Mouse (Mus musculus) E14TG2a.4 (cell line): ENCODE measurements around the gene Tldc2.

Experiments
- CTCF ChIP-seq: conservative IDR thresholded peaks from 2 replicates; pipeline ENCODE4 v1.5.1; 2014; ENCODE audit warnings: low read length
- POU5F1 ChIP-seq: IDR thresholded peaks from 2 replicates; pipeline ENCODE4 v1.6.1; 2014; ENCODE audit warnings: low read length, borderline replicate concordance

DNA sequence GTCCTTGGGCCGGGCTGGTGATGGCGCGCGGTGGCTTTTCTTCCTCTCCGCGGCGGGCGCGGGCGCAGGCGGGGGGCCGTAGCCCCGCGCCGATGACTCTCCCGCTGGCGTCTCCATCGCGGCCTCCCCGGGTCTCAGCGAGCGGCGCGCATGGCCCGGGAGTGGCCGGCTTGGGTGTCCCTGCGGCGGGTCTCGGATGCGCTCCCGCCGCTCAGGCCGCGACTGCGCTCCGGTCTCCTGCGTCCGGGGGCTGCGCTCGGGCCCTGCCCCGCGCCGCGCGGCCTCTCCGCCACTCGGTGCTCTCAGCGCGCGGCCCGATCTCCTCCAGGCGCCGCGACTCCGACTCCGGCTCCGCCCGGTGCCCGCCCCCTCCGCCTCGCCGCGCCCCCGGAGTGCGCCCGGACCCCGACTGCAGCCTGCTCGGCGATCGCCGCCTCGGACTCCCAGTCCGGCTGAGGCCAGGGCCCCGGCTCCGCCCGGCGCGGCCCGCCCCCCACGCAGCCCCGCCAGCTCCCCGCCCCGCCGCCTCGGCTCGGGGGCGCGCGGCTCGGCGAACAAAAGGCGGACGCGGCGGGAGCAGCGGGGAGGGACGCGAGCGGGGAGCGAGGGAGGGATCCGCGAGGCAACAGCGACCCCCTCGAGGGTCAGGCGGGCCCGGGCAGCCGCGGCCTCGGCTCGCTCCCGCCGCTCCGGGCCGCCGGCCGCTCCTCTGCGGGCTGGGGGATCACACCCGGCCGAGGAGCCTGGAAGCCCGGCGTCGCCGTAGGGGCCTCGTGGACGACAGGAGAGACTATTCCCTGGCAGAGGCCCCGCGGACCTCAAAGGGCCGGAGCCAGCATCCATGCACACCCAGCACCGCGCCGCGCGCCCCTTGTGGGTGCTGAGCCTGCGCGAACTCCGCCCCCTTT lies 7.8 kb upstream of the Tldc2 start, which contains the start of gene Soga1:
- TF ChIP-seq CTCF (no peak), POU5F1 (no peak)
